ENCODE assay signal across 32 mouse cellular contexts in the genomic region with DNA sequence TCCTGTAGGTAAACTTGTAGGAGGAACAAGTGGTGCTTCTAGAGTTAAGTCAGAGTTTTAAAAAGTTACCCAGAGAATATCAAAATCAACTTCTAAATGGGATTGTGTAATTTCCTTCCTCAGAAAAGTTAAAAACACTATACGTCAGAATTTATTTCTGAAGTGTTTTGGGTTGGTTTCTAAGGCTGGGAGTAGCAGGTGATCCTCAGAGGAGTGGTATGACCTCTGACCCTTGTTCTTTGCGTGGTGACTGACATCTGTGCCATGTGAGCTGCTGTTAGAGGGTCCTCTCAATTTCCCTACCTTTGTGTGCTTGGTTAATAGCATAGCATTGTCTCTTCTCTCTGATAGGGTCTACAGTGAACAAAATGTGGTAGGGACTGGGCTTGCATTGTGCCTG. TPM values are rescaled to one million over a fixed set of nuclear protein-coding genes. Genes with fewer than 3 reads are reported as not detected.
DNase-seq lines count a peak whose midpoint lies in the region; ATAC-seq and TF ChIP-seq lines count a peak whose summit lies in the region.
"Had no signal": no experiment of that assay in that cellular context is flagged by ENCODE, and none has a peak within 500 bp of the region (broad histone marks: within the 10 kb centered on the region; RNA-seq: fewer than 3 reads in every experiment).

No protein-coding gene starts in this region.

- H3K4me2 ChIP-seq in lung, embryonic 15.5 days: no peak overlapping the region
- H3K4me2 ChIP-seq: embryonic facial prominence, embryonic 13.5 days; forebrain, embryonic 15.5 days; heart, embryonic 15.5 days; hindbrain, embryonic 12.5 days; liver, embryonic 15.5 days; midbrain, embryonic 12.5 days; neural tube, embryonic 13.5 days had no signal

- no peak for TF ChIP-seq POLR2A in bone marrow macrophage, adult 2 months (IDR thresholded peaks at IDR 0.05; ENCODE audit: borderline replicate concordance, low read depth, low read length)

- H3K4me3 ChIP-seq in lung, embryonic 15.5 days: no peak overlapping the region
- H3K4me3 ChIP-seq in bone marrow macrophage, adult 2 months (ENCODE audit: insufficient read depth, low read length): no peak overlapping the region
- no peak overlapping the region for H3K4me3 ChIP-seq in macrophage (ENCODE audit: inconsistent target)
- H3K4me3 ChIP-seq: embryonic facial prominence, embryonic 13.5 days; forebrain, embryonic 10.5 days; forebrain, embryonic 15.5 days; gastrocnemius, adult 2 months; heart, embryonic 15.5 days; hindbrain, embryonic 12.5 days; liver, embryonic 15.5 days; midbrain, embryonic 12.5 days; myocyte; neural tube, embryonic 13.5 days had no signal

- peaks cover 6% of the 10 kb centered on the region; the same call in 1 of the 2 replicates for H3K4me1 ChIP-seq in lung, embryonic 15.5 days
- peaks cover 42% of the 10 kb centered on the region for H3K4me1 ChIP-seq in bone marrow macrophage, adult 2 months (ENCODE audit: control insufficient read depth, insufficient read depth, low read length)
- H3K4me1 ChIP-seq: embryonic facial prominence, embryonic 13.5 days; forebrain, embryonic 15.5 days; hindbrain, embryonic 12.5 days; midbrain, embryonic 12.5 days; neural tube, embryonic 13.5 days had no signal

- no peak for DNase-seq in lung, postnatal 36 days
- DNase-seq in 416B (ENCODE audit: low read depth): peak; percentile 48
- no peak for DNase-seq in urinary bladder, postnatal 14 days (ENCODE audit: low spot score)
- no peak for DNase-seq in gastrocnemius, postnatal 4 days (ENCODE audit: low spot score in 2 of 2)
- DNase-seq: adrenal gland, adult 2 months; adrenal gland, postnatal 36 days; B cell, adult 2 months; cerebellum, adult 8-10 months; cerebellum, postnatal 25 days; gastrocnemius, adult 2 months; gastrocnemius, postnatal 36 days; kidney, adult 8-10 months; layer of hippocampus, postnatal 36 days; liver; thymus, postnatal 4 days had no signal

- 0 out of 2 replicates have a peak overlapping the region, but pooled peaks have one; percentile 4 for H3K27ac ChIP-seq in lung, embryonic 15.5 days
- H3K27ac ChIP-seq in bone marrow macrophage, adult 2 months (ENCODE audit: insufficient read depth, low read depth, low read length): peak overlapping the region; percentile 39
- peak overlapping the region; percentile 50 for H3K27ac ChIP-seq in macrophage
- H3K27ac ChIP-seq: embryonic facial prominence, embryonic 13.5 days; forebrain, embryonic 10.5 days; forebrain, embryonic 15.5 days; gastrocnemius, adult 2 months; heart, embryonic 15.5 days; hindbrain, embryonic 12.5 days; hindbrain, postnatal 0 days; kidney, postnatal 0 days; liver, embryonic 15.5 days; midbrain, embryonic 12.5 days; neural tube, embryonic 13.5 days had no signal

- H3K36me3 ChIP-seq in lung, embryonic 15.5 days: 0 out of 2 replicates have a peak, but pooled peaks cover 7% of the 10 kb centered on the region
- H3K36me3 ChIP-seq in macrophage (ENCODE audit: inconsistent target): no peaks in the 10 kb centered on the region
- H3K36me3 ChIP-seq: hindbrain, embryonic 12.5 days; liver, embryonic 15.5 days; midbrain, embryonic 12.5 days had no signal

- H3K79me2 ChIP-seq in macrophage (ENCODE audit: inconsistent target): peaks cover 63% of the 10 kb centered on the region

- TF ChIP-seq CTCF in bone marrow macrophage, adult 2 months (IDR thresholded peaks at IDR 0.05; ENCODE audit: low read depth, low read length): no peak

- 32% methylated on average over 2 of the region's 2 CpGs for WGBS in lung, embryonic 15.5 days
- 9% methylated on average over 2 of the region's 2 CpGs for WGBS in macrophage (ENCODE audit: missing documents)

- ATAC-seq in lung, embryonic 15.5 days (ENCODE audit: borderline replicate concordance, extremely low read depth, low FRiP score, low TSS enrichment): no peak
- ATAC-seq: activated CD4-positive, CD25-positive, alpha-beta regulatory T cell, adult 4 months; forebrain, embryonic 15.5 days; hindbrain, postnatal 0 days; intestine, embryonic 16.5 days had no signal

- H3K9me3 ChIP-seq in lung, embryonic 15.5 days: no peaks in the 10 kb centered on the region
- H3K9me3 ChIP-seq: embryonic facial prominence, embryonic 13.5 days; forebrain, embryonic 10.5 days; forebrain, embryonic 15.5 days; heart, embryonic 15.5 days; hindbrain, embryonic 12.5 days; liver, embryonic 15.5 days; midbrain, embryonic 12.5 days; neural tube, embryonic 13.5 days had no signal

- H3K27me3 ChIP-seq in lung, embryonic 15.5 days: no peaks in the 10 kb centered on the region
- H3K27me3 ChIP-seq: CH12.LX; embryonic facial prominence, embryonic 13.5 days; forebrain, embryonic 15.5 days; heart, embryonic 15.5 days; hindbrain, embryonic 12.5 days; liver, embryonic 15.5 days; midbrain, embryonic 12.5 days; neural tube, embryonic 13.5 days had no signal

- no peak overlapping the region for H3K9ac ChIP-seq in lung, embryonic 15.5 days
- H3K9ac ChIP-seq: embryonic facial prominence, embryonic 13.5 days; forebrain, embryonic 15.5 days; heart, embryonic 15.5 days; hindbrain, embryonic 12.5 days; liver, embryonic 15.5 days; midbrain, embryonic 12.5 days; neural tube, embryonic 13.5 days had no signal

RNA-seq across cellular contexts. Expression of a gene that starts 27.1 kb away (rescaled TPM):
- 26.3 and 28.3 TPM in 2 replicates for polyA plus RNA-seq in lung, embryonic 15.5 days (2015; fragmentation: Nextera tagmentation; extraction: Ambion mirVana)
- 25.3 and 28.5 TPM in 2 replicates for polyA plus RNA-seq in bone marrow macrophage, adult 2 months (2012; ENCODE audit: insufficient read depth, insufficient read length, missing spikeins)
- total RNA-seq in macrophage (2018; cell fraction: chromatin; rRNA removed): 100 to 1,000 TPM in 7 of 26 experiments, 10 to 100 TPM in 19; 29.9 to 164 (median 82.1) TPM
- 10 to 100 TPM; 23.2 to 65.5 (median 36.6) TPM for total RNA-seq in macrophage (2018; cell fraction: cytosol; rRNA removed)
- total RNA-seq in macrophage (2018; cell fraction: nucleus; rRNA removed): 100 to 1,000 TPM in 4 of 26 experiments, 10 to 100 TPM in 22; 27.7 to 135 (median 54.3) TPM
- 32.8 to 54.1 TPM (median 35.0 TPM) in 3 replicates for polyA plus RNA-seq in macrophage (2018)
- total RNA-seq in gastrocnemius, postnatal 4 days (2021): 10 to 100 TPM; 11.5 to 17.9 TPM

RNA-seq across cellular contexts. Expression of a gene that starts 39.8 kb away (rescaled TPM):
- 31.7 and 34.1 TPM in 2 replicates for polyA plus RNA-seq in lung, embryonic 15.5 days (2015; fragmentation: Nextera tagmentation; extraction: Ambion mirVana)
- 17.0 and 18.6 TPM in 2 replicates for polyA plus RNA-seq in bone marrow macrophage, adult 2 months (2012; ENCODE audit: insufficient read depth, insufficient read length, missing spikeins)
- 10 to 100 TPM in 12 of 26 experiments, 1 to 10 TPM in 13, not detected in 1; 1.3 to 23.0 (median 8.7) TPM for total RNA-seq in macrophage (2018; cell fraction: chromatin; rRNA removed)
- total RNA-seq in macrophage (2018; cell fraction: cytosol; rRNA removed): 10 to 100 TPM in 17 of 26 experiments, 1 to 10 TPM in 9; 4.0 to 14.0 (median 10.9) TPM
- total RNA-seq in macrophage (2018; cell fraction: nucleus; rRNA removed): 10 to 100 TPM in 8 of 26 experiments, 1 to 10 TPM in 18; 2.4 to 17.3 (median 6.4) TPM
- 12.9 to 14.2 TPM (median 13.9 TPM) in 3 replicates for polyA plus RNA-seq in macrophage (2018)
- total RNA-seq in gastrocnemius, postnatal 4 days (2021): 1 to 10 TPM; 6.9 to 8.0 TPM
